Mouse (Mus musculus) adrenal gland, postnatal 14 days (tissue): ENCODE data around the gene 1700030K09Rik. TPM values are rescaled to one million over a fixed set of nuclear protein-coding genes. Genes with fewer than 3 reads are reported as not detected.

Source experiments
- DNase-seq: peaks from one replicate; pipeline ENCODE4 v3.0.0; 2021; ENCODE audit warnings: mixed read lengths
- microRNA-seq, 2 experiments: library from miRNA; unstranded; fragments of <30 nt; microRNA quantifications; one replicate each; pipeline ENCODE4 v1.2.0; 2021
- total RNA-seq: library from RNA; stranded (reverse); gene quantifications from 2 replicates; pipeline ENCODE4 v1.2.3, GENCODE M21; 2021

Gene 1700030K09Rik
- total RNA-seq, 1 experiment from 2014 or later = 9.1 TPM

DNA sequence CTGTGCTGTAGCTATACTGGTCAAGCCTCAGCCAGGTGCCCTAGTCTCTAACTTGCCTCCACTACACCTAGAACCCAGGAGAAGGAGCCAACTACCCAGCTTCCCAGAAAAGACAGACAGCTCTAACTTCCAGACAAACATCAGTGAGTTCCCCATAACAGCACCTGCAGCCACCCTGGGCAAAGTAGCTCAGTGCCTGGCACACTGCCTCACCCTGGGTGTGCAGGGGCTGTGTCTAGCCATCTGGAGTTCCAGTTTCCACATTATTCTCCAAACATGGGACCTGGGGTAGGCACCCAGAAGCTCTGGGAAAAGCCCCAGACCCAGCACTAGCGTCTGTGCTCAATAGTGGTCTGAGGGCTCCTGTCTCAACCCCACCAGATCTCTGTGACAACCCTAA lies 63.8 kb downstream of the 1700030K09Rik start:
- DNase-seq = no peak

Small RNA genes within 50 kb of the gene (microRNA-seq; reads per million reads assigned to microRNA genes)
- 0.38 to 0.43 reads per million in 2 experiments for gene Mir7068

Other genes with a start within 250 kb of the 1700030K09Rik start
- not detected in 2 replicates for gene Cib3, start 231.0 kb upstream of the 1700030K09Rik start, total RNA-seq
- gene Gm11034, start 230.2 kb upstream of the 1700030K09Rik start, total RNA-seq = not detected in 2 replicates
- gene Fam32a, start 224.2 kb upstream of the 1700030K09Rik start, total RNA-seq = 51.9 and 60.3 TPM in 2 replicates
- gene Ap1m1, start 203.9 kb upstream of the 1700030K09Rik start, total RNA-seq = 68.1 and 79.4 TPM in 2 replicates
- 16.0 and 16.8 TPM in 2 replicates for gene Gm10282, start 138.6 kb upstream of the 1700030K09Rik start, total RNA-seq
- gene Klf2, start 124.8 kb upstream of the 1700030K09Rik start, total RNA-seq = 73.8 and 95.6 TPM in 2 replicates
- 49.9 and 53.9 TPM in 2 replicates for gene Eps15l1, start 22.4 kb upstream of the 1700030K09Rik start, total RNA-seq
- gene Calr3, start within 50 bp of the 1700030K09Rik start, total RNA-seq = 3.1 and 4.5 TPM in 2 replicates
- gene Cherp, start 31.3 kb downstream of the 1700030K09Rik start, total RNA-seq = 49.6 and 68.5 TPM in 2 replicates
- gene Slc35e1, start 48.7 kb downstream of the 1700030K09Rik start, total RNA-seq = 33.6 and 34.9 TPM in 2 replicates
- 9.5 and 10.0 TPM in 2 replicates for gene Med26, start 104.4 kb downstream of the 1700030K09Rik start, total RNA-seq
- 79.7 and 95.5 TPM in 2 replicates for gene Smim7, start 127.2 kb downstream of the 1700030K09Rik start, total RNA-seq
- 9.3 and 10.5 TPM in 2 replicates for gene Tmem38a, start 128.2 kb downstream of the 1700030K09Rik start, total RNA-seq
- gene Nwd1, start 202.8 kb downstream of the 1700030K09Rik start, total RNA-seq = 0.41 and 0.60 TPM in 2 replicates